Mouse (Mus musculus): ENCODE results near the gene Hmga1b. TPM values are rescaled to one million over a fixed set of nuclear protein-coding genes. Genes with fewer than 3 reads are reported as not detected.
"Not testable (repeated sequence)": the region's sequence is repeated elsewhere in the genome, so short reads cannot be mapped to it uniquely, and the experiment has no call there.

The Hmga1b gene
- polyA plus RNA-seq, 1 experiment from 2014 or later = 57.8 TPM

GRCm38 (mm10) chr11:120785145-120785544 lies 22.6 kb downstream of the Hmga1b start:
- in situ Hi-C loops (cut with MboI; ENCODE audit: low pct_unique_long_range_greater_than_20kb) = no loop called here
- no peaks in the 10 kb centered on the region for H3K27me3 ChIP-seq
- POLR2A ChIA-PET = interaction anchor here (2.3 kb wide), 1 partner anchor 11 kb away, joined by 10 read pairs; the partner anchor contains the start of gene Dus1l
- no peak for ATAC-seq
- TF ChIP-seq CTCF (IDR thresholded peaks at IDR 0.05) = no peak
- no peak for DNase-seq (ENCODE audit: low read depth, low spot score)
- CTCF ChIA-PET = interaction anchor here (0.9 to 2.6 kb wide), 2 partner anchors 9 to 14 kb away, joined by 3 to 9 read pairs; no protein-coding TSS in a partner anchor

GRCm38 (mm10) chr11:120788460-120788859 lies 25.9 kb downstream of the Hmga1b start:
- in situ Hi-C loops (cut with MboI; ENCODE audit: low pct_unique_long_range_greater_than_20kb); H3K27me3 ChIP-seq; DNase-seq (ENCODE audit: low read depth, low spot score); POLR2A ChIA-PET; ATAC-seq: not testable (repeated sequence)
- CTCF ChIA-PET = interaction anchor here (1.3 kb wide), 1 partner anchor 12 kb away, joined by 5 read pairs; no protein-coding TSS in a partner anchor

GRCm38 (mm10) chr11:120789355-120789754 lies 26.8 kb downstream of the Hmga1b start:
- CTCF ChIA-PET = interaction anchor here (0.8 to 2.5 kb wide), 2 partner anchors 10 to 207 kb away, joined by 3 to 8 read pairs; no protein-coding TSS in a partner anchor
- TF ChIP-seq CTCF (IDR thresholded peaks at IDR 0.05) = no peak
- ATAC-seq (no peak), DNase-seq (ENCODE audit: low read depth, low spot score) (no peak)
- H3K27me3 ChIP-seq = no peaks in the 10 kb centered on the region
- POLR2A ChIA-PET = no interaction called here
- in situ Hi-C loops (cut with MboI; ENCODE audit: low pct_unique_long_range_greater_than_20kb) = no loop called here

GRCm38 (mm10) chr11:120789810-120790209 lies 27.2 kb downstream of the Hmga1b start:
- TF ChIP-seq CTCF (IDR thresholded peaks at IDR 0.05) = no peak
- DNase-seq (ENCODE audit: low read depth, low spot score) = no peak
- in situ Hi-C loops (cut with MboI; ENCODE audit: low pct_unique_long_range_greater_than_20kb) = no loop called here
- no peak for ATAC-seq
- POLR2A ChIA-PET = interaction anchor here (1.3 kb wide), 1 partner anchor 10 kb away, joined by 5 read pairs; no protein-coding TSS in a partner anchor
- no peaks in the 10 kb centered on the region for H3K27me3 ChIP-seq
- CTCF ChIA-PET = interaction anchor here (0.8 to 2.5 kb wide), 2 partner anchors 10 to 207 kb away, joined by 3 to 8 read pairs; no protein-coding TSS in a partner anchor

- DNase-seq (ENCODE audit: low read depth, low spot score) = no peak
- no peaks in the 10 kb centered on the region for H3K27me3 ChIP-seq
- in situ Hi-C loops (cut with MboI; ENCODE audit: low pct_unique_long_range_greater_than_20kb) = no loop called here
- CTCF ChIA-PET = interaction anchor here (0.8 kb wide), 1 partner anchor 17 kb away, joined by 3 read pairs; no protein-coding TSS in a partner anchor
- TF ChIP-seq CTCF (IDR thresholded peaks at IDR 0.05) = no peak
- no peak for ATAC-seq
- POLR2A ChIA-PET = no interaction called here
Measured at GRCm38 (mm10) chr11:120792652-120793051, 30.1 kb downstream of the Hmga1b start.

- CTCF ChIA-PET = interaction anchor here (1.2 to 2.4 kb wide), 2 partner anchors 9 to 19 kb away, joined by 3 to 6 read pairs; no protein-coding TSS in a partner anchor
- H3K27me3 ChIP-seq = no peaks in the 10 kb centered on the region
- no peak for TF ChIP-seq CTCF (IDR thresholded peaks at IDR 0.05)
- POLR2A ChIA-PET = interaction anchor here (0.5 to 2.9 kb wide), 3 partner anchors 10 to 180 kb away, joined by 3 to 10 read pairs (median 3); no protein-coding TSS in a partner anchor
- ATAC-seq (peak; percentile 6), DNase-seq (ENCODE audit: low read depth, low spot score) (peak; percentile 76)
- in situ Hi-C loops (cut with MboI; ENCODE audit: low pct_unique_long_range_greater_than_20kb) = no loop called here
Measured at GRCm38 (mm10) chr11:120795756-120796613, 33.4 kb downstream of the Hmga1b start, which contains the start of gene Dus1l. TSS of gene Dus1l (minus strand) at chr11:120796403.

GRCm38 (mm10) chr11:120796614-120796946 lies 34.0 kb downstream of the Hmga1b start:
- ATAC-seq = no peak
- in situ Hi-C loops (cut with MboI; ENCODE audit: low pct_unique_long_range_greater_than_20kb) = no loop called here
- TF ChIP-seq CTCF (IDR thresholded peaks at IDR 0.05) = no peak
- ChIA-PET CTCF (no interaction called here), POLR2A (interaction anchor here (0.5 to 2.9 kb wide), 2 partner anchors 11 to 238 kb away, joined by 3 to 10 read pairs; no protein-coding TSS in a partner anchor)
- no peak for DNase-seq (ENCODE audit: low read depth, low spot score)
- H3K27me3 ChIP-seq = no peaks in the 10 kb centered on the region

GRCm38 (mm10) chr11:120798244-120798643 lies 35.6 kb downstream of the Hmga1b start:
- DNase-seq (ENCODE audit: low read depth, low spot score) = no peak
- CTCF ChIA-PET = interaction anchor here (1.3 to 2.4 kb wide), 2 partner anchors 11 to 13 kb away, joined by 3 to 9 read pairs; no protein-coding TSS in a partner anchor
- TF ChIP-seq CTCF (IDR thresholded peaks at IDR 0.05) = no peak
- no peaks in the 10 kb centered on the region for H3K27me3 ChIP-seq
- POLR2A ChIA-PET = interaction anchor here (0.6 kb wide), 1 partner anchor 156 kb away, joined by 3 read pairs; no protein-coding TSS in a partner anchor
- ATAC-seq = no peak
- in situ Hi-C loops (cut with MboI; ENCODE audit: low pct_unique_long_range_greater_than_20kb) = no loop called here

GRCm38 (mm10) chr11:120799316-120799890 lies 36.8 kb downstream of the Hmga1b start:
- ChIA-PET POLR2A (interaction anchor here (0.9 to 1.2 kb wide), 4 partner anchors 9 to 80 kb away, joined by 3 to 5 read pairs (median 4); no protein-coding TSS in a partner anchor), CTCF (interaction anchor here (0.7 to 2.4 kb wide), 13 partner anchors 9 to 173 kb away, joined by 3 to 15 read pairs (median 4); partner anchors contain the start of genes Fasn, Lrrc45 and Rac3)
- DNase-seq (ENCODE audit: low read depth, low spot score) (no peak), ATAC-seq (no peak)
- TF ChIP-seq CTCF (IDR thresholded peaks at IDR 0.05) = no peak
- in situ Hi-C loops (cut with MboI; ENCODE audit: low pct_unique_long_range_greater_than_20kb) = no loop called here
- no peaks in the 10 kb centered on the region for H3K27me3 ChIP-seq
